Mouse (Mus musculus): ENCODE results near the gene Hfe2.

DNA sequence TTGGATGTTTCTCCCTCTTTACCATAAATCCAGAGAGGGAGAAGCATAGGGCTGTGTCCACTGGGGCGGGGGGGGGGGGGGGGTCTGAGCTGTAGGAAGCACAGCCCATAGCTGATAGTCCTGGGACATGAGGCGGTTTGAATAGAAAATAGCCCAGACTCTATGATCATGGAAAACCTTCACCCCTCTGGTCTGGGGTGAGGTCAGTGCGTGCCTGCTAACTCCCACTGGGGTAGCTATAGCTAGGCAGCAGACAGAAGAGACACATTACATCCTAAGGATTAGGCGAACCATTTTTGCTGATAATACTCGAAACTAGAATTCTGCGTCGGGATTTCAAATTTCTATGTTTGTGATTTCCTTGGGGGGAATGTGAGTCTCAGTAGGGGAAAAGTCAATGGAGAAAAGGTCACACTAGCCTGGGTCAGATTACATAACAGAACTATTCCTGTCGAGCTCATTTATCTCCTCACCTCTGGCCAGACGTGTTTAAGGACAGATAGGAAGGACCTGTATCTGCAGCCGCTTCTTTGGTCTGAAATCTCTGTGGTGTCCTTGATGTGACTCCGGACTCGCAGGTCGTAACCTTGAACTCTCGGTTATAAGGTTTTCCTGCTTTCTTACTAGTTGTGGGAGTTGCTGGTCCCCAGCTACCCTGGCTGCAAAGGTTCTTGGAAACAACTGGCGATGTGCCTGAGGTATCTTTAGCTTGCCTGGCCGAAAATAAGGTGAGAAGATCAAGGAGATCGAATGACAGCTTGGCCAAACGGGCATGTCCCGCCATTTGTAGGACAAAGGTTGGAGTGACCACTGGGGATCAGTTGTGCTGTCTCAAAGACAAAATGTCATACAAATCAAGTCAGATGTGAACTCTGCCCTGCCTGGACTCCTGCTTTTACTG is 48.9 kb downstream of the Hfe2 start:
- TF ChIP-seq EP300 (IDR thresholded peaks at IDR 0.05) (no peak), CTCF (IDR thresholded peaks at IDR 0.05) (no peak)

Data from lung, postnatal 0 days (tissue).